Mouse (Mus musculus) lung, embryonic 15.5 days (tissue): ENCODE measurements around the gene Rnf114. TPM values are rescaled to one million over a fixed set of nuclear protein-coding genes. Genes with fewer than 3 reads are reported as not detected.

Source experiments
- ATAC-seq: fragments of 200-750 bp; cut with Nextera tagmentation; 2 replicates; pipeline ENCODE4 v1.8.0; 2017; ENCODE audit warnings: moderate number of reproducible peaks, borderline replicate concordance; ENCODE audit not compliant: low FRiP score, low TSS enrichment; ENCODE audit errors: extremely low read depth
- H3K27ac ChIP-seq: fragments of 300-500 bp; sonication (generic); 2 replicates; pipeline ENCODE4 v1.5.1; 2015; ENCODE audit warnings: moderate library complexity, mild to moderate bottlenecking, inconsistent platforms
- H3K27me3 ChIP-seq: fragments of 300-500 bp; sonication (generic); 2 replicates; pipeline ENCODE4 v1.6.1; 2015; ENCODE audit warnings: inconsistent platforms
- H3K36me3 ChIP-seq: fragments of 300-500 bp; sonication (generic); 2 replicates; pipeline ENCODE4 v1.6.1; 2015; ENCODE audit warnings: inconsistent platforms
- H3K4me1 ChIP-seq: fragments of 300-500 bp; sonication (generic); 2 replicates; pipeline ENCODE4 v1.6.1; 2015; ENCODE audit warnings: inconsistent platforms
- H3K4me2 ChIP-seq: fragments of 300-500 bp; sonication (generic); 2 replicates; pipeline ENCODE4 v1.6.1; 2015; ENCODE audit warnings: inconsistent platforms, mild to moderate bottlenecking, moderate library complexity
- H3K4me3 ChIP-seq: fragments of 300-500 bp; sonication (generic); 2 replicates; pipeline ENCODE4 v1.5.1; 2015; ENCODE audit warnings: mild to moderate bottlenecking, inconsistent platforms
- H3K9ac ChIP-seq: fragments of 300-500 bp; sonication (generic); 2 replicates; pipeline ENCODE4 v1.6.1; 2015; ENCODE audit warnings: inconsistent platforms
- H3K9me3 ChIP-seq: fragments of 300-500 bp; sonication (generic); 2 replicates; pipeline ENCODE4 v1.6.1; 2016; ENCODE audit warnings: inconsistent platforms
- WGBS: fragments of 180-500 bp; shearing (Covaris S2); methylation state at CpG from one replicate; pipeline ENCODE4 v1.1.7; 2015; 5-methylcytosine and 5-hydroxymethylcytosine counted together
- polyA plus RNA-seq: library from polyadenylated mRNA; unstranded; fragments of >200 nt; fragmentation: Nextera tagmentation; extraction: Ambion mirVana; gene quantifications from 2 replicates; pipeline ENCODE4 v1.2.1, GENCODE M21; 2015

Rnf114 gene
- polyA plus RNA-seq, 1 experiment from 2014 or later: 102 TPM

GRCm38 (mm10) chr2:167476762-167477161 lies 15.7 kb upstream of the Rnf114 start:
- ATAC-seq: no peak
- H3K4me2 ChIP-seq: no peak overlapping the region
- WGBS: 66% methylated on average over 4 of the region's 4 CpGs
- H3K36me3 ChIP-seq: peaks cover 30% of the 10 kb centered on the region
- H3K4me3 ChIP-seq: no peak overlapping the region
- no peaks in the 10 kb centered on the region for H3K27me3 ChIP-seq
- no peaks in the 10 kb centered on the region for H3K9me3 ChIP-seq
- no peak overlapping the region for H3K9ac ChIP-seq
- H3K4me1 ChIP-seq: peaks cover 15% of the 10 kb centered on the region
- 0 out of 2 replicates have a peak overlapping the region, but pooled peaks have one; percentile 42 for H3K27ac ChIP-seq

DNA sequence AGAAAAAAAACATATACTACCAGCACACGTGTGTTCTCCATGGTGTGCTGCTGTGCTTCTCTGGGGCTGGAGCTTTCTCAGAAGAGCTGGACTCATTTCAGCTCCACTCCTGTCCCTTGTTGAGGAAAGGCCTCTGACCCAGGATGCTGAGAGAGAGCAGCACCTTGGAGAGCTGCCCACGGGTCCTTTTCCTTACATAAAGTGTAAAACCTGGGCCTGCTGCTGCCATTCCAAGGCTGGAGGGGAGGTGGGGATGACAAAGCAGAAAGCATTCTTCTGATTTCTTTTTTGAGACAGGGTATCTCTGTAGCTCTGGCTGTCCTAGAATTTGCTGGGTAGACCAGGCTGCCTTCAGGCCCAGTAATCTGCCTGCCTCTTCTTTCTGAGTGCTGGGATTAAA lies 14.3 kb upstream of the Rnf114 start:
- Histone ChIP-seq H3K9ac (no peak overlapping the region), H3K4me3 (no peak overlapping the region), H3K4me2 (no peak overlapping the region), H3K36me3 (peaks cover 29% of the 10 kb centered on the region), H3K9me3 (no peaks in the 10 kb centered on the region), H3K4me1 (peaks cover 15% of the 10 kb centered on the region), H3K27me3 (no peaks in the 10 kb centered on the region), H3K27ac (no peak overlapping the region)
- no peak for ATAC-seq
- 37% methylated on average over 2 of the region's 2 CpGs for WGBS

- H3K27me3 ChIP-seq: no peaks in the 10 kb centered on the region
- H3K27ac ChIP-seq: no peak overlapping the region
- ATAC-seq: no peak
- no peak overlapping the region for H3K4me3 ChIP-seq
- H3K4me1 ChIP-seq: peaks cover 15% of the 10 kb centered on the region
- WGBS: 94% methylated on average over 1 of the region's 1 CpGs
- H3K9ac ChIP-seq: no peak overlapping the region
- peaks cover 27% of the 10 kb centered on the region for H3K36me3 ChIP-seq
- no peaks in the 10 kb centered on the region for H3K9me3 ChIP-seq
- no peak overlapping the region for H3K4me2 ChIP-seq
These were observed 12.9 kb upstream of the Rnf114 start for GRCm38 (mm10) chr2:167479501-167479900.

GRCm38 (mm10) chr2:167482681-167483080 lies 9.8 kb upstream of the Rnf114 start:
- WGBS: 91% methylated on average over 4 of the region's 4 CpGs

DNA sequence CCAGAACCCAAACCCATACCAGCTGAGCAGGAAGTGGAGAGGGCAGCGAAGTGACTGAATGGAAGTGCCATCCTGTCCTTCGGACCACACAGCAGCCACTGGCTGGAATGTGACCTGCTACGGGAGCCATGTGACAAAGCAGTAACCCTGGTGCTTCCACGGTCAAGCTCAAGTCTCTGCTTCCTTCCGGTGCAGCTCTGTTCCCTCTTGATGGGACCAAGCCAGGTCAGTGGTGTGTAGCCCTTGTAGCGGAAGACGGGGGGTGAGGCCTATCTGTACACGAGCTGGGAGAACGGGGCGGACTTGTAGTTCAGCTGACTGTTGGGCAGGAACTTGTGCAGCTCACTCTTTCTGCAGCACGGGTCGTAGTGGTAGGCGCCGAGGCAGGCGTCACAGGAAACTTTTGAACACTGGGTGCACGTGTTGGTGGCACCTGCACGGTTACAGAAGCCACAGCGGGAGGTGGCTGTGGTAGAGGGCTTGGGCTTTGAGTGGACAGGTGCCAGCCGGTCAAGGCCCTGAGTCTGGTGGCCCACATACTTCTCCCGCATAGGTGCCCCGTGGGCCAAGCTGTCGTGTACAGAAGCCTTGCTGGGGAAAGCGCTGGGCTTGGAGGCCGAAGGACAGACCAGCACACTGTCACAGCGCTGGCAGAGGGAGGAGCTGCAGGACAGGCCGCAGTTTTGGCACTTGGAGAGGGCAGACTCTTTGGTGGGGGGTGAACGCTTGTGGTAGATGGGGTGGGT lies 9.2 kb upstream of the Rnf114 start:
- H3K4me2 ChIP-seq: no peak overlapping the region
- ATAC-seq: no peak
- H3K27ac ChIP-seq: no peak overlapping the region
- H3K36me3 ChIP-seq: peaks cover 24% of the 10 kb centered on the region
- no peaks in the 10 kb centered on the region for H3K4me1 ChIP-seq
- WGBS: 91% methylated on average over 27 of the region's 27 CpGs
- no peak overlapping the region for H3K9ac ChIP-seq
- H3K9me3 ChIP-seq: no peaks in the 10 kb centered on the region
- no peaks in the 10 kb centered on the region for H3K27me3 ChIP-seq
- H3K4me3 ChIP-seq: no peak overlapping the region

More at GRCm38 (mm10) chr2:167482681-167483080, 9.8 kb upstream of the Rnf114 start:
- Histone ChIP-seq H3K4me3 (no peak overlapping the region), H3K9me3 (no peaks in the 10 kb centered on the region), H3K4me2 (no peak overlapping the region), H3K9ac (no peak overlapping the region), H3K4me1 (no peaks in the 10 kb centered on the region), H3K27me3 (no peaks in the 10 kb centered on the region), H3K36me3 (peaks cover 24% of the 10 kb centered on the region), H3K27ac (no peak overlapping the region)
- ATAC-seq: no peak

DNA sequence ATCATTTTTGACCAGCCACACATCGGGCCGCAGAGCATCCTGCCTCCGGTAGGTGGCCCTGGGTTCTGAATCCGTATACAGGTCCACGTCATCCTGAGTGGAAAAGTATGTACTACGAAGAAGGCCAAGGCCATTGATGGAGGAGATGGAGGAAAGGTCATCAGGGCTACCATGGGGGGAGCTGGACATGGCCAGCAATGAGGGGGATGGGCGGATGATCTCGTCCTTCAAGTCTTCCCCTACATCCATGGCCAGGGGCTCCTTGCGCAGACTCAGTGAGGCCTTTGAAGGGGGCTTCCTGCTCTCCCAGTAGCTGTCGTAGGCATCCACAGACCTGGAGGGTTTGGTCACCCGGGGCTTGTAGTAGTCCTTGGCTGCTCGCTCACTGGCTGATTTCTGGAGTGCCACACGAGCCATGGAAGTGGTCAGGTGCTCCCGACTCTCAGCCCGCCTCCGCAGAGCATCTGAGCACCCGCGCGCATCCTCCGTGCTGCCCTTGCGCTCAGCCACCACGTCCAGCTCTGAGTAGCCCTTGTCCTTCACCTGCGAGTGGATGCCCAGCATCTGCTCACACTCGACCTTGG lies 8.5 kb upstream of the Rnf114 start:
- Histone ChIP-seq H3K36me3 (peaks cover 24% of the 10 kb centered on the region), H3K9me3 (no peaks in the 10 kb centered on the region), H3K4me1 (0 out of 2 replicates have a peak, but pooled peaks cover 3% of the 10 kb centered on the region), H3K27me3 (no peaks in the 10 kb centered on the region), H3K27ac (no peak overlapping the region), H3K9ac (no peak overlapping the region), H3K4me2 (no peak overlapping the region), H3K4me3 (no peak overlapping the region)
- 91% methylated on average over 24 of the region's 24 CpGs for WGBS
- no peak for ATAC-seq

DNA sequence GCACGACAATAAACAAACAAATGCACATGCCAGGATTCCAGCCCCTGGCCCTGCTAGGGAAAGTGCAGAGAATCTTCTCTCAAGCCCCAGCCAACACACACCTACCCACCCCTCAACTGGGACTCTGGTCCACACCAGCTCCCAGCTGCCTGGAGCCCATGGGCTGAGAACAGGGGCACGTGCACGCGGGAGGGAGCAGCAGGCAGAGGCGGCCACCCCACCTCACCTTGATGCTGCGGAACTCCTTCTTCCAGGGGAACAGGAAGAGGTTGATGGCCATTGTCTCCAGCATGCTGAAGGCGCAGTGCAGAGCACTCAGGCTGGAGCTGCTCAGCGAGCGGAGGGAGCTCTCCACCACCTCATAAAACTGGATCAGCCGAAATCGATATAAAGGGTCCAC lies 7.5 kb upstream of the Rnf114 start:
- 0 out of 2 replicates have a peak, but pooled peaks cover 3% of the 10 kb centered on the region for H3K4me1 ChIP-seq
- 85% methylated on average over 11 of the region's 11 CpGs for WGBS
- H3K4me2 ChIP-seq: no peak overlapping the region
- no peak for ATAC-seq
- H3K27ac ChIP-seq: no peak overlapping the region
- no peak overlapping the region for H3K4me3 ChIP-seq
- peaks cover 24% of the 10 kb centered on the region for H3K36me3 ChIP-seq
- H3K9me3 ChIP-seq: no peaks in the 10 kb centered on the region
- H3K27me3 ChIP-seq: no peaks in the 10 kb centered on the region
- H3K9ac ChIP-seq: no peak overlapping the region

DNA sequence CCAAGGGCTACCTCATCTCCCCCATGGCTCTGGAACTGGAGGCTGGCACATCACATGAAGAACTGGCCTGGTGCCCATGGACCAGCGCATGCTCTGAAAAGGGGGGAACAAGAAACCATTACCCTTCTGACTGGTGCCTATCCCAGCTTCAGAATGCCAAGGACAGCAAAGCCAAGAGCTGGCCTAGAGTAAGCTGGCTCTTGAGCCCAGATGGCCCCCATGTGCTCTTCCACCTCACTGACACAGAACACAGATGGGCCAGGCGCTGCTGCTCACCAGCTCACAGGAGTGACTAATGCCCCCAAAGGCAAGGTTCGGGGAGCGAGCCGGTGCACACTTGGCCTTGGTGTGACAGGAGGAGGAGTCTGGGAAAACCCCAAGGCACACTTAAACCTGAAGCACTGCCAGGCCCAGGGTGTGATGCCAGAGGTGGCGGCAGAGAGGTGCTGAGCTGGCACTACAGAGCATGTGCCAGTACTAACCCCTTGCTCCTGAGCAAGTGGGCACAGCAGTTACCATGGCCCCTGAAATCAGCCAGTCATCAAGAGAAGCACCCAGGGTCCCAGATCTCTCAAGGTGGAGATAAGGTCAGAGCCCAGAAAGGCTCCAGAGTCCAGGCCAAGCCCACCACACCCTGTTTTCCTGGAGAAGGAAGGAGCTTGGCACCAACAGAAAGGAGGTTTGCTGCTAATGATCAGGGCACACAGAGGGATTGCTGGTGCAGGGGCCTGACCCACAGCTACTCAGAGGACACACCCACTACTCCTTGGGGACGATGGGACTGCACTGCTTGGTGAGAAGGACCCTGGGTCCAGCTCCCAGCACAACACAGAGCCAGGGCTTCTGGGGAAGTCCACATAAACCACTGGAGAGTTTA lies 6.7 kb upstream of the Rnf114 start:
- Histone ChIP-seq H3K27me3 (no peaks in the 10 kb centered on the region), H3K36me3 (peaks cover 24% of the 10 kb centered on the region), H3K4me3 (no peak overlapping the region), H3K27ac (no peak overlapping the region), H3K4me1 (peaks cover 4% of the 10 kb centered on the region; the same call in 1 of the 2 replicates), H3K9ac (no peak overlapping the region), H3K4me2 (no peak overlapping the region), H3K9me3 (no peaks in the 10 kb centered on the region)
- ATAC-seq: no peak
- WGBS: 80% methylated on average over 7 of the region's 7 CpGs

- Histone ChIP-seq H3K27ac (no peak overlapping the region), H3K4me1 (peaks cover 13% of the 10 kb centered on the region), H3K36me3 (peaks cover 24% of the 10 kb centered on the region), H3K9me3 (no peaks in the 10 kb centered on the region), H3K27me3 (no peaks in the 10 kb centered on the region), H3K9ac (no peak overlapping the region), H3K4me3 (no peak overlapping the region), H3K4me2 (no peak overlapping the region)
- WGBS: 75% methylated on average over 4 of the region's 4 CpGs
- ATAC-seq: no peak
These were observed 5.9 kb upstream of the Rnf114 start for GRCm38 (mm10) chr2:167486573-167486972.

GRCm38 (mm10) chr2:167487551-167487950 lies 4.9 kb upstream of the Rnf114 start:
- H3K4me1 ChIP-seq: peaks cover 19% of the 10 kb centered on the region
- no peak overlapping the region for H3K27ac ChIP-seq
- WGBS: 90% methylated on average over 6 of the region's 6 CpGs
- H3K36me3 ChIP-seq: peaks cover 23% of the 10 kb centered on the region
- no peak overlapping the region for H3K9ac ChIP-seq
- H3K4me3 ChIP-seq: no peak overlapping the region
- no peaks in the 10 kb centered on the region for H3K27me3 ChIP-seq
- no peak overlapping the region for H3K4me2 ChIP-seq
- no peak for ATAC-seq
- no peaks in the 10 kb centered on the region for H3K9me3 ChIP-seq

GRCm38 (mm10) chr2:167487994-167488393 lies 4.5 kb upstream of the Rnf114 start:
- Histone ChIP-seq H3K27ac (no peak overlapping the region), H3K27me3 (no peaks in the 10 kb centered on the region)
- 84% methylated on average over 6 of the region's 6 CpGs for WGBS

More at GRCm38 (mm10) chr2:167487994-167488393, 4.5 kb upstream of the Rnf114 start:
- no peak overlapping the region for H3K4me2 ChIP-seq
- H3K9ac ChIP-seq: no peak overlapping the region
- no peak for ATAC-seq
- H3K4me3 ChIP-seq: no peak overlapping the region
- H3K9me3 ChIP-seq: no peaks in the 10 kb centered on the region
- peaks cover 19% of the 10 kb centered on the region for H3K4me1 ChIP-seq
- H3K36me3 ChIP-seq: peaks cover 18% of the 10 kb centered on the region
